21 mouse cellular contexts compared by ENCODE assay signal in the genomic region with DNA sequence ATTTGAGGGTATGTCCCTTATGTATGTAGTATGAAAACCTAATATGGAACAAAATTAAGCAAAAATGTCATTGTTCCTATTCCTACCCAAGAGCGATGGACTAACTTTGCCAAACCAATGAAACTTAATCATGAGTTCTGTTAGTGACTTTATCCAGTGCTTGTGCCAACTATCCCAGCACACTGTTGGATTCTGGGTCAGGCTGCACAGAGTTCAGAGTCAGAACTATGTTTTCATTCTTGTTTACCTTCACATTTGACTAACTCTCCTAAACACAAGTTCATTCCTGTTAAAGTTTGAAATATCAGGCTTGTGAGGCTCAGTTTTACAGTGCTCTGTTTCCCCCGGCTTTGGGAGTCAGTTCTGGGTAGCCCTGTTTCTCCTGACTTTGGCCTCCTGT.
A peak's percentile ranks its signal among the peaks of the same experiment; 100 is the strongest.
DNase-seq lines count a peak whose midpoint lies in the region; ATAC-seq and TF ChIP-seq lines count a peak whose summit lies in the region.
"Had no signal": no experiment of that assay in that cellular context is flagged by ENCODE, and none has a peak within 500 bp of the region (broad histone marks: within the 10 kb centered on the region; RNA-seq: fewer than 3 reads in every experiment).

No protein-coding gene starts in this region.

- H3K4me3 ChIP-seq in heart, embryonic 10.5 days = no peak overlapping the region
- no peak overlapping the region for H3K4me3 ChIP-seq in kidney, embryonic 16.5 days (ENCODE audit: low read length)
- no peak overlapping the region for H3K4me3 ChIP-seq in liver, adult 2 months (ENCODE audit: insufficient read depth, low read depth, low read length)
- H3K4me3 ChIP-seq in liver, embryonic 12.5 days = no peak overlapping the region
- H3K4me3 ChIP-seq: embryonic facial prominence, embryonic 13.5 days; forebrain, embryonic 12.5 days; heart, adult 2 months; heart, embryonic 12.5 days; hindbrain, embryonic 10.5 days had no signal

- WGBS in heart, embryonic 10.5 days = 90% methylated on average over 2 of the region's 2 CpGs
- 94% methylated on average over 2 of the region's 2 CpGs for WGBS in kidney, embryonic 16.5 days
- 26% methylated on average over 2 of the region's 2 CpGs for WGBS in liver, adult 2 months
- WGBS in liver, embryonic 12.5 days (ENCODE audit: insufficient replicate concordance) = 76% methylated on average over 2 of the region's 2 CpGs

- no peaks in the 10 kb centered on the region for H3K79me2 ChIP-seq in liver, adult 2 months (ENCODE audit: control insufficient read depth, insufficient read depth, low read length)

- no peak overlapping the region for H3K9ac ChIP-seq in kidney, embryonic 16.5 days (replicated peaks; ENCODE audit: low read length)
- H3K9ac ChIP-seq in liver, adult 2 months (ENCODE audit: low read depth, low read length) = no peak overlapping the region
- H3K9ac ChIP-seq in liver, embryonic 12.5 days = no peak overlapping the region
- H3K9ac ChIP-seq: embryonic facial prominence, embryonic 13.5 days; forebrain, embryonic 12.5 days; heart, embryonic 12.5 days; hindbrain, embryonic 14.5 days had no signal

- TF ChIP-seq CTCF in liver, adult 2 months (IDR thresholded peaks at IDR 0.05; ENCODE audit: low read depth, low read length) = no peak

- no peaks in the 10 kb centered on the region for H3K4me1 ChIP-seq in heart, embryonic 10.5 days
- no peaks in the 10 kb centered on the region for H3K4me1 ChIP-seq in kidney, embryonic 16.5 days (ENCODE audit: insufficient read depth, low read length)
- peaks cover 4% of the 10 kb centered on the region for H3K4me1 ChIP-seq in liver, adult 2 months (ENCODE audit: control insufficient read depth, insufficient read depth, low read length)
- no peaks in the 10 kb centered on the region for H3K4me1 ChIP-seq in liver, embryonic 12.5 days
- H3K4me1 ChIP-seq: embryonic facial prominence, embryonic 13.5 days; forebrain, embryonic 12.5 days; heart, embryonic 12.5 days; hindbrain, embryonic 10.5 days had no signal

- H3K27ac ChIP-seq in heart, embryonic 10.5 days = no peak overlapping the region
- no peak overlapping the region for H3K27ac ChIP-seq in kidney, embryonic 16.5 days (ENCODE audit: low read length)
- H3K27ac ChIP-seq in liver, adult 2 months (replicated peaks; ENCODE audit: insufficient read depth, low read depth, low read length) = no peak overlapping the region
- H3K27ac ChIP-seq in liver, embryonic 12.5 days = no peak overlapping the region
- H3K27ac ChIP-seq: embryonic facial prominence, embryonic 13.5 days; forebrain, embryonic 12.5 days; heart, adult 2 months; hindbrain, embryonic 10.5 days; hindbrain, embryonic 14.5 days had no signal

- H3K4me2 ChIP-seq in kidney, embryonic 16.5 days (replicated peaks; ENCODE audit: low read depth, low read length) = no peak overlapping the region
- H3K4me2 ChIP-seq in liver, embryonic 12.5 days = no peak overlapping the region
- H3K4me2 ChIP-seq: embryonic facial prominence, embryonic 13.5 days; forebrain, embryonic 12.5 days; heart, embryonic 12.5 days; hindbrain, embryonic 14.5 days had no signal

- DNase-seq in heart, adult 11 months = peak; percentile 31
- DNase-seq in heart, embryonic 10.5 days (ENCODE audit: low spot score) = no peak
- DNase-seq in kidney, adult 9 months = peak; percentile 72
- DNase-seq in liver, adult 2 months (ENCODE audit: extremely low read depth, low read depth, low spot score) = peak; percentile 95
- DNase-seq in MN1 (ENCODE audit: low spot score) = no peak
- DNase-seq: adrenal gland, adult 2 months; cerebellum, adult 11-12 months; cerebellum, adult 9-10 months; cerebellum, postnatal 36 days; gastrocnemius, postnatal 10 days; heart, adult 2 months had no signal

- no peaks in the 10 kb centered on the region for H3K9me3 ChIP-seq in heart, embryonic 10.5 days
- no peaks in the 10 kb centered on the region for H3K9me3 ChIP-seq in kidney, embryonic 16.5 days (ENCODE audit: low read length)
- no peaks in the 10 kb centered on the region for H3K9me3 ChIP-seq in liver, embryonic 12.5 days (replicated peaks)
- H3K9me3 ChIP-seq: embryonic facial prominence, embryonic 13.5 days; forebrain, embryonic 12.5 days; heart, embryonic 12.5 days; hindbrain, embryonic 10.5 days had no signal

- no peaks in the 10 kb centered on the region for H3K27me3 ChIP-seq in heart, embryonic 10.5 days (ENCODE audit: insufficient read depth, poor library complexity, severe bottlenecking)
- no peaks in the 10 kb centered on the region for H3K27me3 ChIP-seq in kidney, embryonic 16.5 days (ENCODE audit: insufficient read depth, low read length)
- H3K27me3 ChIP-seq in liver, adult 2 months (ENCODE audit: control insufficient read depth, insufficient read depth, low read length) = no peaks in the 10 kb centered on the region
- no peaks in the 10 kb centered on the region for H3K27me3 ChIP-seq in liver, embryonic 12.5 days (replicated peaks)
- H3K27me3 ChIP-seq: embryonic facial prominence, embryonic 13.5 days; forebrain, embryonic 12.5 days; heart, embryonic 12.5 days; Patski had no signal

- no peaks in the 10 kb centered on the region for H3K36me3 ChIP-seq in heart, embryonic 10.5 days
- no peaks in the 10 kb centered on the region for H3K36me3 ChIP-seq in kidney, embryonic 16.5 days (ENCODE audit: insufficient read depth, low read length)
- no peaks in the 10 kb centered on the region for H3K36me3 ChIP-seq in liver, adult 2 months (ENCODE audit: control insufficient read depth, insufficient read depth, low read length)
- no peaks in the 10 kb centered on the region for H3K36me3 ChIP-seq in liver, embryonic 12.5 days
- H3K36me3 ChIP-seq: embryonic facial prominence, embryonic 13.5 days; forebrain, embryonic 12.5 days; heart, embryonic 12.5 days; hindbrain, embryonic 10.5 days had no signal

- ATAC-seq in kidney, embryonic 16.5 days (ENCODE audit: low FRiP score, low TSS enrichment) = no peak
- no peak for ATAC-seq in liver, embryonic 12.5 days
- ATAC-seq: activated CD4-positive, CD25-positive, alpha-beta regulatory T cell, adult 4 months; forebrain, embryonic 16.5 days; Patski had no signal

- no peak for TF ChIP-seq POLR2A in liver, adult 2 months (IDR thresholded peaks at IDR 0.05; ENCODE audit: extremely low read depth, insufficient read depth, low read length)

Comparison
In these comparisons a context has a peak if more than half of its experiments do, and no peak if none do; other contexts are left out.
1. DNase-seq: peak in heart, adult 11 months (single experiment), kidney, adult 9 months (single experiment) and liver, adult 2 months (single experiment); none in heart, embryonic 10.5 days (single experiment) and MN1 (single experiment).